Mouse (Mus musculus) macrophage (primary cell): ENCODE measurements around the gene Kdsr. TPM values are rescaled to one million over a fixed set of nuclear protein-coding genes. Genes with fewer than 3 reads are reported as not detected.

Source experiments
- H3K27ac ChIP-seq: fragments of 350-480 bp; formaldehyde crosslinking; 2 replicates; pipeline ENCODE4 v1.9.0; 2021
- H3K36me3 ChIP-seq: fragments of 350-480 bp; formaldehyde crosslinking; 2 replicates; pipeline ENCODE4 v1.9.0; 2021; ENCODE audit errors: inconsistent target
- H3K4me3 ChIP-seq: fragments of 350-480 bp; formaldehyde crosslinking; 2 replicates; pipeline ENCODE4 v1.9.0; 2021; ENCODE audit errors: inconsistent target
- H3K79me2 ChIP-seq: fragments of 350-480 bp; formaldehyde crosslinking; 2 replicates; pipeline ENCODE4 v1.9.0; 2021; ENCODE audit errors: inconsistent target
- WGBS: methylation state at CpG from one replicate; pipeline ENCODE4 v1.1.7; 2026; ENCODE audit warnings: inconsistent platforms; ENCODE audit not compliant: missing documents; 5-methylcytosine and 5-hydroxymethylcytosine counted together
- polyA plus RNA-seq: library from polyadenylated mRNA; stranded (reverse); fragments of 250-400 nt; gene quantifications from 3 replicates; pipeline ENCODE4 v1.2.4, GENCODE M21; 2018; ENCODE audit warnings: inconsistent platforms
- total RNA-seq, 78 experiments: library from RNA; depleted of rRNA; stranded (reverse); fragments of 250-400 nt; gene quantifications; 1 replicate in 9 of 78; 2 replicates in 24 of 78; 3 replicates in 43 of 78; 4 replicates in 2 of 78; pipeline ENCODE4 v1.2.4; 2018; ENCODE audit warnings: inconsistent platforms in 56 of 78

Gene Kdsr
- total RNA-seq (2018; cell fraction: chromatin; rRNA removed), result 10 to 100 TPM in 9 of 26 experiments, 1 to 10 TPM in 17; 1.8 to 19.6 (median 8.7) TPM
- 1 to 10 TPM; 1.7 to 6.2 (median 3.1) TPM for total RNA-seq (2018; cell fraction: cytosol; rRNA removed)
- 10 to 100 TPM in 7 of 26 experiments, 1 to 10 TPM in 19; 2.9 to 15.0 (median 6.9) TPM for total RNA-seq (2018; cell fraction: nucleus; rRNA removed)
- polyA plus RNA-seq, result 2.6 to 3.9 TPM (median 3.1 TPM) in 3 replicates

DNA sequence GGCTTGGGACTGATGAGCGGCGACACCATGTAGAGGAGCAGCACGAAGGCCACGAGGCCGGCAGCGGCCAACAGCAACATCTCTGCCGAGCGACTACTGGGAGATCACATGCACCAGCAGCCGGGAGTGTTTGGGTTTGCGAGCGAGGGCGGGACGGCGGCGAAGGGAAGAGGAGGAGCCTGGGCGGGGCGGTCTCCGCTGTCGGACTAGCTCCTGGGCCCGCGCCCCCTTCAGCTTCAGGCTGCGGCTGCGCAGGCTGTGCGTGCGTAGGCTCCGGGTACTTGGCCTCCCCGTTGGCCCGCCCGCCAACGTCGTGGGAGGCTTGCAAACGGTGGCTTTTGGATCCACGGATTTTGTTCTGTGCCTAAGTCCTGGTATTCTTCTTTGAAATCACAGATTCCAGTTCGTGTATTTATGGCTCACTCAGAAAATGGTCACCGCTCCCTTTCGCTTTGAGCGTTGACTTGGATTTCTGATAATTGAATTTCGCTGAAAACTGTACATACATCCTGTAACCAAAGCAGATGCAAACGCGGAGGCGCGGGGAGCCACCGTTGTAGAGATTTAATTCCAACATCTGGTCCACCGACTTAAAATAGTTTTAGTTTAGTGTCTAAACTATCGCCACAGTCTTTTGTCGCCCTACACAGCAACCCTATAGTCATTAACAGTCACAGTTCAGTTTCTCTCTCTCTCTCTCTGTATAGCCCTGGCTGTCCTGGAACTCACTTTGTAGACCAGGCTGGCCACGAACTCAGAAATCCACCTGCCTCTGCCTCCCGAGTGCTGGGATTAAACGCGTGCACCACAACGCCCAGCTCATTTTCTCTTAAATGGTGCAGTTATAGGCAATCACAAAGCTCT lies at the start of gene Kdsr:
Gene Kdsr, minus strand, starts transcription at position 156 of the 864 bp plus-strand sequence.
- Histone ChIP-seq H3K27ac (peak within 1 kb of the TSS; percentile 54), H3K36me3 (no peaks in the 10 kb centered on the region), H3K4me3 (peak within 1 kb of the TSS; percentile 79), H3K79me2 (no peaks in the 10 kb centered on the region; the same call in 1 of the 2 replicates)
- under 1% methylated on average over 51 of the region's 51 CpGs for WGBS

DNA sequence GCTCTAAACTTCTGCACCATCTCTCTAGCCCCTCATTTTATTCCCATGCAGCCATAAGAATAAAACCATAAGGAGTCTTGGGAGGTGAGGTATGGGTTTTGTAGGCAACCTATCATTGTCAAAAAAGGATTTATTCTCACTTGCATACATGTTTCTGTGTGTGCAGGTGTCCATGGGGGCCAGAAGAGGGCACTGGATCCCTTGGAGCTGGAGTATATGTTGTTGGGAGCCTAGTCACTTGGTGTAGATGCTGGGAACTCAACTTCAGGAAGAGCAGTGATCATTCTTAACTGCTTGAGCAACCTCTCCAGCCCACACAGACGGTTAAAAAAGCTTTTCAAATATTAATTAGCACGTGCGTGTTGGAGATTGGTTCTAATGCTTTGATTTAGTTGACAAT lies 40.4 kb upstream of the Kdsr start:
- no peak overlapping the region for H3K4me3 ChIP-seq
- peaks cover 16% of the 10 kb centered on the region for H3K79me2 ChIP-seq
- 85% methylated on average over 3 of the region's 3 CpGs for WGBS
- no peaks in the 10 kb centered on the region for H3K36me3 ChIP-seq
- no peak overlapping the region for H3K27ac ChIP-seq

DNA sequence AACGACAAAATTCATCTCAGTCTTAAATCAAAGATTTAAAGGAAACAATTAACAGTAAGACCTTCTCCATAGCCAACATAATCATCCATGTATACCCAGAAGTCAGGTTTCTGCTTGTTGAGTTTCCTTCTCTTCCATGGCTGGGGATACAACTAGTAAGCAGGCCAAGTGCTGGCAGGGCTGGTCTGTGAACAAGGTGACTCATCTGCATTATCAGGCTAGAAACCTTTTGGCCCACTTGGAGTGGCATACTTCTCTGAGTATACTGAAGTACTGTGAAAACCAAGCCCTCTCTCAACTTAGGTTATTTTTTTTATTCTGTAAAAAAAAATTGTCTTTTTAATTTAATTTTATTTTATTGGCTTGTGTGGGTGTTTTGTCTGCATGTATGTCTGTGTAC lies 39.9 kb upstream of the Kdsr start:
- WGBS, result 80% methylated on average over 1 of the region's 1 CpGs
- Histone ChIP-seq H3K4me3 (no peak overlapping the region), H3K27ac (no peak overlapping the region), H3K79me2 (peaks cover 21% of the 10 kb centered on the region), H3K36me3 (no peaks in the 10 kb centered on the region)

DNA sequence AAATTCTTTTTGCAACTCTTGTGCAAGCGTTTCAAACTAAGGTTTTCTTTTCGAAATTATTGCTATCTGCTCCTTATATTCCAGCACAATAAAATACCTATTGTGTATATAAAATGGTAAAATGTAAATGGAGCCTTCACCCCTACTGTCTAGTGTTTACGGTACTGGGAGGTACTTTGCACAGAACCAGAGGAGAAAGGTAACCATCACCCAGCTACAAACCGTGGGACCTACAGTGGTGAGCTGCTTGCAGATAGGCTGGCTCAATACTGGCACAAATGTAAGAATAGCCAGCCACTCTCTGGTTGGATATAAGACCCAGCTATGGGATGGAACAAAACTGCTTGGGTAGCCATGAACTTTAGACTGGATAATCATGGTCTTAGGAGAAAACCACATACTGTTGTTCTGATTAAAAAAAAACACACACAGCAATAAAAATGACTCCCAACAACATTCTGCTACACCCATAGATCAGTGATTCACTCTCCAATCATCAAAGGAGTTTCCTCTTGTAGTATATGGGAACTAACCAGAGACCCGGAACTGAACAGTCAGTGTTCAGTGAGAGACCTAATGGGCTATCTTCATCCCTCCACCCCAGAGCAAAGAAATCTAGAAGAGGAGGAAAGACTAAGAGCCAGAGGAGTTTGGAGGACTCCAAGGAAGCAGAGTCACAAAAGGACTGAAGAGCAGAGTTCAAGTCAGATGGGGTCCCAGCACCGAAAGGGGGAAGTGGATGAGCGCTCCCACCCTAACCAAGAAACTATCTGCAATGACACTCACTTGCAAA lies 37.7 kb upstream of the Kdsr start:
- H3K4me3 ChIP-seq, result peak overlapping the region; percentile 87
- peaks cover 43% of the 10 kb centered on the region for H3K79me2 ChIP-seq
- H3K36me3 ChIP-seq, result no peaks in the 10 kb centered on the region
- WGBS, result 55% methylated on average over 7 of the region's 7 CpGs
- peak overlapping the region; percentile 51 for H3K27ac ChIP-seq

DNA sequence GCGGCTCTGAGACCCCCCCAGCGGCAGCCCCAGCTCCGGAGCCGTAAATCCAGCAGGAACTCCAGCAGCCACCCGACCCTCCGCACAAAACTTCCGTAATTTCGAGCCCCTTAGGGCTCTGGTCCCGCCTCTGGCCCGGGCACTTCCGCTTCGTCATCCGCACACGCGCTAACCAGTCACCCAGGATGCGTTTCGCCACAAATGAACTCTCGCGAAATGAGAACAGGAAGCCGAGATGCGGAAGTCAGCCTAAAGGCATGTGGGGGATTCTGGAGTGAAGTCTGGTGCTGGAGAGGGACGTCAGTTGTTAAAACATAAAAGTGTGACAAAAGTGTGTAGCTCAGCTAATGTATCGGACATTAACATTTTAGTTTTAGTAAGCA lies 37.0 kb upstream of the Kdsr start, which contains the start of gene Vps4b:
Gene Vps4b, minus strand, starts transcription at position 187 of the 383 bp plus-strand sequence.
- Histone ChIP-seq H3K27ac (peak within 1 kb of the TSS; percentile 51), H3K4me3 (peak within 1 kb of the TSS; percentile 87), H3K36me3 (no peaks in the 10 kb centered on the region), H3K79me2 (peaks cover 50% of the 10 kb centered on the region)
- WGBS, result 0% methylated on average over 16 of the region's 23 CpGs

DNA sequence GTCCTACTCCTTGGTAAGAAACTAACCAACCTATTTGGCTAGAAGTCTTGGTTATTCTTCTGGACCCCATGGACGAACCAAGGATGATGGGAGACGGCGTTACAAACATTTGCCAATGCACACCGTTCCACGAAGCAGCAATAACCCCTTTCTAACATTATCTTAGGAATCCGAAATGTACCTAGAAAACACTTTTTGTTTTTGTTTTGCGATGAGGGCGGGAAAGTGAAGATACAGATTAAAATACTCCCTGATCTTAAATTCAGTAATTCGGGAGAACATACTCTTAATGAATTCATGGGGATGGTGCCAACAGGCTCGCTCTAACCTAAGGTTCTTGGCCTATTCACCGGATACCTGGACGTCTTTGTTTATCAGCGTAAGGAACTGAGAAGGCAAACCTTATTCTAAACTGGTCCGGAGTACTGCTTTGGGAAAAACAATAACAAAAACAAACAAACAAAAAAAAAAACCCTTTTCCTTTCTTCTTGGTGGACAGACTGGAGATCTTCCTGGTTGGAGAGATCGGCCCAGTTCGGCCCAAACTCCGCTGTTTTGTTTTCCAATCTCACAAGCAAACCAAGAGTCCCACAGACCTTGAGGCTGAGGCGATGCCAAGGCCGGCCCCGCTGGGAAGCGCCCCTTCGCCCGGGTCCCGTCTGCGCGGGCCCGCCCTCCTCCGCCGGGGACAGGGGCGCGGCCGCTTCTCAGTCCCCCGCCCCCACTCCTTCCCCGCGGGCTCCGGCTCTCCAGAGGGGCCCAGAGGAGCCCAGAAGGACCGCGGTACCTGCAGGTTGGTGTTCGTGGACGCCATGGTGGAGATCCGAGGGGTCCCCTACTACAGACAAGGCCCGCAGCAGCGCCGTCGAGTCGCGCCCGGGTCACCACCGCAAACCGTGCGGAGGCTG lies 36.4 kb upstream of the Kdsr start:
- Histone ChIP-seq H3K27ac (peak overlapping the region; percentile 51), H3K36me3 (0 out of 2 replicates have a peak, but pooled peaks cover 4% of the 10 kb centered on the region), H3K4me3 (peak overlapping the region; percentile 87), H3K79me2 (peaks cover 56% of the 10 kb centered on the region)
- WGBS, result 2% methylated on average over 50 of the region's 51 CpGs

DNA sequence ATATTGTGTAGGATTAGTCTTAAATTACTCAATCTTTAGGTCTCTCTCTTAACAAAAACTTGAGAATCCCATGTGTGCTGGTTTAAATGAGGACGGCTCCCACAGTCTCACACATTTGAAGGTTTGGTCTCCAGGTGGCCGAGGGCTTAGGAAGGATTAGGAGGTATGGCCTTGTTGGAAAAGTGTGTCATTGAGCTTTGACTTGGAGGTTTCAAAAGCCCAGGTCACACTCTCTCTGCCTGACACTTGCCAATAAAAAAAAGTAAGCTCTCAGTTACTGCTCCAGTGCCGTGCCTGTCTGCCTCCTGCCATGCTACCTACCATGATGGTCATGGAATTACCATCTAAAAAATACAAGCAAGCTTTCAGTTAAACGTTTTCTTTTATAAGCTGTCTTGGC lies 15.4 kb upstream of the Kdsr start:
- H3K4me3 ChIP-seq, result no peak overlapping the region
- no peak overlapping the region for H3K27ac ChIP-seq
- H3K79me2 ChIP-seq, result no peaks in the 10 kb centered on the region
- peaks cover 91% of the 10 kb centered on the region for H3K36me3 ChIP-seq
- WGBS, result 98% methylated on average over 4 of the region's 4 CpGs

DNA sequence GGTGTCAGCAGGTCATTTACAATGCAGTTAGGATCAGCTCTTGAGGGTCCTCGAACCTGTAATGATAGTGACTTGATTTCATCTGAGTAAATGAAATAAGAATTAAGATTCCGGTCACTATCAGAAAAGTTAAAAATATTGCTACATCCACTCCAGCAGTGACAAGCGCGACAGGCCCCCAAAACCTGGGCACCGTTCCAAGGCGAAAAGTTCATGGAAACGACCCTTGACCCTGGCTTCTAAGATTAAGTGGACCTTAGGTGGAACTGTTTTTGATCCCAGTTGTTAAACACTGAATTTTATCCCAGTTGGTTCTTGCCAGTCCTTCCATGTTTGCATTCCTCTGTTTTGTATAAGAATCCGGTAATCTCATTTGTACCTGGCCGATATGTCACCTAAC lies 14.6 kb upstream of the Kdsr start:
- Histone ChIP-seq H3K27ac (no peak overlapping the region), H3K4me3 (no peak overlapping the region), H3K79me2 (no peaks in the 10 kb centered on the region), H3K36me3 (peaks cover 90% of the 10 kb centered on the region)
- WGBS, result 93% methylated on average over 9 of the region's 9 CpGs

DNA sequence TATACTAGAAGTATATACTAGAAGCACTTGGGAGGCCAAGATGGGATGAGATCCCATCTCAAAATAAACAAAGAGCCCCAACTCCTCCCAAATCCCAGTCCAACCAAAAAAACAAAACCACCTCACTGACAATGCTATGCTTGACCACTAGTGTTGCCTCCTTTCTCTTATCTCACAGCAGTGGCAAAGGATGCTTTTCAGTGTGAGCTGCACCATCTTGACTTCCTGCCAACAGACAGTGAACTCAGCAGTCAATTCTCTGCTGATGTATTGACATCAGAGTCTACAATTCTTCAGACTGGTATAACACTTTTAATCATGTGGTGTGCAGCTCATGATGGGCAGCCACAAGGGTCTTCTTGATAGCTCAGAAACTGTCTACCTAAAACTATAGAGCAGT lies 9.2 kb upstream of the Kdsr start:
- Histone ChIP-seq H3K36me3 (peaks cover 73% of the 10 kb centered on the region; the same call in 1 of the 2 replicates), H3K27ac (no peak overlapping the region), H3K79me2 (no peaks in the 10 kb centered on the region), H3K4me3 (no peak overlapping the region)

DNA sequence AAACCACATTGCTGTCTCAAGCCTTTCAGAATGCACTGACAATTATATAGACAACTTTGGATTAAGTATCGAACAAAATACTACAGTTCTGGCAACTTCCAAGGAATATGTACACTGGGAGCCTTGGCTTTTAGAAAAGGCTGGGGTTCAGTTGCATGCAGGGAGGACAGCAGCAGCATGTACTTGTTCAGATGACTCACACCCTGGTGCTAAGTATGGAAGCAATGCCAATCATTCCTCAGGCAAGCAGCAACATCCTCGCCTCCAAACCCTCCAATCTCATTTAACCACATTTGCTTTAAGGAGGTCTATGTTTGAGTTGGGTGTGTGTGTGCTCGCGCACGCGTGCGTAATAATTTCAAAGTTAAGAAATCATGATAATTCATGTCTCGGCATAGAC lies 6.2 kb upstream of the Kdsr start:
- 92% methylated on average over 8 of the region's 8 CpGs for WGBS
- H3K27ac ChIP-seq, result no peak overlapping the region
- no peaks in the 10 kb centered on the region for H3K79me2 ChIP-seq
- H3K36me3 ChIP-seq, result peaks cover 46% of the 10 kb centered on the region; the same call in 1 of the 2 replicates
- no peak overlapping the region for H3K4me3 ChIP-seq

DNA sequence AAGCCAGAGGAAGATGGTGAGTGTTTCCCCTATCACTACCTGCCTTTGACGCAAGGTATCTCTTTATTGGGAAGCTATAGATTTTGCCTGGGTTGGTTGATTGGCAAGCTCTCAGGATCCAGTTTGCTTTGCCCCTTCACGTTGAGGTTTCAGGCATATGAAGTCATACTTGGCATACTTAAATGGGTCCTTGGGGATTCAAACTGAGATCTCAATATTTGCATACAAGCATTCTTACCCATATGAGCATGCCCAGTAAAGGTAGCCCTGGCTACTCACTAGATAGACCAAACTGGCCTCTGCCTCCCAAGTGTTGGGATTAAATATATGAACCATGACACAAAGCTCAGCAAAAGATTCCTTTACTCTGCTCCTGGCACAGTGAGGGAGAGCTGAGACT lies 5.3 kb upstream of the Kdsr start:
- no peak overlapping the region for H3K27ac ChIP-seq
- no peak overlapping the region for H3K4me3 ChIP-seq
- H3K36me3 ChIP-seq, result peaks cover 37% of the 10 kb centered on the region; the same call in 1 of the 2 replicates
- no peaks in the 10 kb centered on the region for H3K79me2 ChIP-seq
- WGBS, result 100% methylated on average over 2 of the region's 2 CpGs

DNA sequence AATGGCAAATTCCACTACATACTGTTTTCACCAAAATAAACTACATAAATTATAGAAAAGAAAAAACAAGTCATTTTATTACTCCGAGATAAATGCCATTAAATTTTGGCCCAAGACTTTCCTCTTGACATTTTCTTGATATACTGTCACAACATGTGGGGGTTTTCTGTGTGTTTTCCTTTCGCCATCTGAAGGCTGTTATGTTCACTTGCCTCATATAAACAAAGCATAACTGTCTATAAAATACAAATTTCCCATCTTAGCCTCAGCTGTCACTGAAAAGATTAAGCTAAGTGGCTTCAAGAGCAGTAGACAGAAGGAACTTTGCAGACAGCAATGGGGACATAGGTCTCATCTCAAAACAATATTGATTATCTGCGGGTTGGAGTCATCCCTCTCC lies 4.8 kb upstream of the Kdsr start:
- H3K4me3 ChIP-seq, result no peak overlapping the region
- peaks cover 31% of the 10 kb centered on the region; the same call in 1 of the 2 replicates for H3K36me3 ChIP-seq
- H3K27ac ChIP-seq, result no peak overlapping the region
- 88% methylated on average over 2 of the region's 3 CpGs for WGBS
- H3K79me2 ChIP-seq, result no peaks in the 10 kb centered on the region

DNA sequence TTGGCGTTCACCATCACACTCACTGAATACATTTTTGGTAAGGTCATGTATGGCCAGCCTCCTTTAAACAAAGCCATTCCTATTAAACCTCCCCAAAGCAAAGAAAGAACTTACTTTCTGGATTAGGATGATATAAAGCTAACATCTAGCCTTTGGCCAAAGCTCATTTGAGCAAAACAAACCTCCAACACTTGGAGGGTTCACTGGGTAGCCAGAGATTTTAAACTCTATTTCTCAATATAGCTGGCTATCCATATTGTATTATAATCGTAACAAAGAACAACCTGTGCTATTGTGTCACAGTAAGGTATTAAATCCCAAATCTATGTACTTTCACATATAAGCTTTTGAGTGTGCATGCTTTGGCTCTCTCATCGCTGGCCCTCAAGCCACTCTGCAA lies 1.2 kb upstream of the Kdsr start:
- 70% methylated on average over 3 of the region's 3 CpGs for WGBS
- Histone ChIP-seq H3K79me2 (no peaks in the 10 kb centered on the region; the same call in 1 of the 2 replicates), H3K4me3 (no peak overlapping the region), H3K27ac (no peak overlapping the region), H3K36me3 (0 out of 2 replicates have a peak, but pooled peaks cover 5% of the 10 kb centered on the region)
